Mouse (Mus musculus): ENCODE measurements around the gene Tnni1.
A peak's percentile ranks its signal among the peaks of the same experiment; 100 is the strongest.

Tnni1 gene

DNA sequence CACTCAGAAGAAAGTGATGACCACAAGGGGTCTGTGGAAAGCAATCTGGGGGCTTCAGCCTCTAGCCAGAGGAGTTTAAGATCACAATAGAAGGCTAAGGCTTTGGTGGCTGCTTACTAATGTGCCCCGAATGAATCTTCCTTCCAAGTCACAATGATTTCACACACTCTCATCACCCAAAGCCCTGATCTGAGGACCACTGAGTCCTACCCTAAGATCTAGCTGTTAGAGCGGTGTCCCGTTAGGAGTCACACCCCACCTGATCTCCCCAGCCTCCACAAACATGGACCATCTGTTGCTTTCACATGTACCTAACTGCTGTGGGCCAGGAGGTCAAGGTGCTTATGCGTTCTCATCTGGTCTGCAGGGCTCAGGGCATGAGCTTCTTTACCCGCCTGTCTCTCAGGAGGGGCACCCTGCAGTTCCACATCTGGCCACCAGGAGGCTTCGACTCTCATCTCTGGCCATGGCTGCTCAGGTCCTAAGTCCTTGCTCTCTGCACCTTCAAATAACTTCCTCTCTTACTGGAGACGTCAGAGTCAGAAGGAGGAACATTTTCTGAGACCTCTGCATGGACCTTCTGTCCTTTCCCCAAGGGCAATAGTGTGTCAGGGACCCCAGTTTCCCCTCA lies 31.9 kb downstream of the Tnni1 start:
- peak; percentile 88 for DNase-seq (ENCODE audit: low spot score)

DNA sequence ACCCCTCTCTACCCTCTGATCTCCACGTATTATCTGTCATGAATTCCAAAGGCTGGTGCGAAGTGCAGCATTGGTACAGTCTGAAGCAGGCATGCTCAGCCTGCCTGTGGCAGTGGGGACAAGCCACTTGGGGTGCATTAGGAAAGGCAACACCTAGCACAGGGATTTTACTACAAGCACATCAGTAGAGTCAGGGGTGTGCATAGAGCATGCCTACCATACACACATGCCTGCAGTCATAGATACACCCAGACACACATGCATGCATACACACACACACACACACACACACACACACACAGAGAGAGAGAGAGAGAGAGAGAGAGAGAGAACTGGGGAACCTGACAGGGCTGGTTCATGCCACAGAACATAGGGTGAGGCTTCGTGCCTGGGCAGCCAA lies 33.0 kb downstream of the Tnni1 start:
- no peak for DNase-seq (ENCODE audit: low spot score)

DNA sequence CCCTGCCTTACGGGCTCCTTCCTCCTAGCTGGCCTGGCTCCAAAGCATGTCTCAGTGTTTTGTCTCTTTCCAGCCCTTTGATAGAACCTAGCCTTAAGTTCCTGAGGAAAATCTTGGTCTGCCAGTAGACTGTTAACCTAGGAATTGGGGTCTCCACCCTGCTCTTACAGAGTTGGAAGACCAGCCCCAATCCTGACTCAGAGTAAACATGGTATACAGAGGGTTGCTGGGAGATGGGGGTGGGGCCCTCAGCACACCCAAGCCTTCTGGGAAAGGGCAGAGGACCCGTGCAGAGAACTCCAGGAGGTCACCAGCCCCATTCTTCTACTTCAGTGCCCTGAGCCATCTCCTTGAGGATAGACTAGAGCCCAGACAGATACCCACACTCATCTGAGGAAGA lies 33.4 kb downstream of the Tnni1 start:
- no peak for DNase-seq (ENCODE audit: low spot score)

DNA sequence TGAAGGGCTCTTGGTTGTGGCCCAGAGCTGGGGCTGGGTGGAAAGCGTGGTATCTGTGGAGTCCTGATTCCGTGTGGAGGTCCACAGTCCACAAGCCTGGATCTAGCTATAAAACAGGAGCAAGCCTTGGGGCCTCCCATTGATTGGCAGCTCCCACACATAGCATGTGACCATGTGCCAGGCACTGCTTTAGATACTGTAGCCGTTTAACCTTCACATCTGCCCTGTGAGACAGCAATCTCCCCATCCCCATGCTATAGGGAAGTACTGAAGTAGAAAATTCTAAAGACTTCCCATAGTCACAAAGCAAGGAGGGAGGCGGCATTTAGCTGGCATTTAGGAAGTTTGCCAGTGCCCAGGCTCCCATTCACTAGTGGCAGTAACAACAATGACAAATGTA lies 33.8 kb downstream of the Tnni1 start:
- DNase-seq (ENCODE audit: low spot score): no peak

DNA sequence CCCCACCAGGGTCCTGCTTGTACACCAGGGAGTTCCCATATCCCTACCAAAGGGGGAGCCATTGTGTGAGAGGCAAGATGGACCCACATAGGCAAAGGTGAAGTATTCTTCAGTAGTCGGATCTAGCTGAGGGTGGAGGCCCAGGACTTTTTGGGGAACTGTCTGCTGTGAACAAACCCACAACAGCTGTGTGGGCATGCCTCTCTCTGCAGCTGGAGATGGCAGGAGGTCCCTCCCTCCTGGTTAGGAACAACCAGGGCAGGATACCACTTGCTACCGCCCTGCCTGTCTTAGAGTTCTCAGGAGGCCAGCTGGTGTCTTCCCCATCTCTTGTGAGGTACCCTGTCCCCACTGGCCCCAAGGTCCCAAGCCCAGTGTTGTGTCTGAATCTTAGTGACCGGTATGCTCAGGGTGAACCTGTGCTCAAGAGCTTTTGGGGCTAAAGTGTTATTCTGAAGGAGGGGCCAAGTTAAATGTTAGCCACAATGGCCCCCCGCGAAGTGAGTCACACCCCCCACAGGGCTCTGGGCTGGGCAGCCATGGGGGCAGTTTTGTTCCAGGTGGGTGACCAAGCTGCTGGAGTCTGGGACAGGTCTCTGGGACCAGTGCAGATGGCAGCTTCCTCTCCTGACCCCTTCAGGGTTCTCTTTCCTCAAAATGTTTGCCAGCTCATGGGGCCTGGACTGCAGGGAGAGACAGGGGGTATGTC lies 34.6 kb downstream of the Tnni1 start:
- DNase-seq (ENCODE audit: low spot score): no peak

DNA sequence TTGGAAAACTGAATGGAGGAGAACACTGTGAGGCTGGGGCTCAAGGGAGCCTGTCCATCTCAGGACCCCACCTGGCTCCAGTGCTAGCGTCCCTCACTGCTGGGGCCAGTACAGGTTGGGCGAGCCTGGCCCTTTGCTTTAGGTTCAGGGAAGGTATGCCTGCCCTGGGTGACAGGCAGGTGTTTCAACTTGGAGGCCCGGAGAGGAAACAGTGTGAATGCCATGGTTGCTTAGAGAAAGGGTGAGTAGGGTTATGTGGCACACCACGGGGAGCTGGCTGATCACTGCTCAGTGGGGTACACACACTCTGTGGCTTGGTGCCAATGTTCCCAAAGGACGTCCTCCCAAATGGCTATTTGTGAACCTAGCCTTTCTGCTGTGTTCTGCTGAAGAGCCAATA lies 35.3 kb downstream of the Tnni1 start:
- DNase-seq (ENCODE audit: low spot score): no peak

DNA sequence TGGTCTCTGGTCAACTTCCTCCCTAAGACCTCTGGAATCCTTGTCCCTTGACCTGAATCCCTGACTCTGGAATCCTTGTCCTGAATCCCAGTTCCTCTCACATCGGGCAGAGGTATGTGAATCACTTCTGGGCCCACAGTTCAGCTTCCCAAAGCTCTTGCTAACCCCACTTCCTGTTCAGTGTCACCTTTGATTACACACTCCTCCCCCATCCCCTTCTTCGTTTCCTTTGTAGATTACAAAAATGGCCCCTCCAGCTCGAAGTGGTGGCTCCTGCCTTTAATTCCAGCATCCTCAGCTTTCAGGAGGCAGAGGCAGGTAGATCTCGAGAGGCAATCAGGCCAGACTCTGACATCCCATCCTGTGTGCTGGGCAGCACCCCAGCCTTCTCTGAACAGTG lies 38.4 kb downstream of the Tnni1 start:
- no peak for DNase-seq (ENCODE audit: low spot score)

DNA sequence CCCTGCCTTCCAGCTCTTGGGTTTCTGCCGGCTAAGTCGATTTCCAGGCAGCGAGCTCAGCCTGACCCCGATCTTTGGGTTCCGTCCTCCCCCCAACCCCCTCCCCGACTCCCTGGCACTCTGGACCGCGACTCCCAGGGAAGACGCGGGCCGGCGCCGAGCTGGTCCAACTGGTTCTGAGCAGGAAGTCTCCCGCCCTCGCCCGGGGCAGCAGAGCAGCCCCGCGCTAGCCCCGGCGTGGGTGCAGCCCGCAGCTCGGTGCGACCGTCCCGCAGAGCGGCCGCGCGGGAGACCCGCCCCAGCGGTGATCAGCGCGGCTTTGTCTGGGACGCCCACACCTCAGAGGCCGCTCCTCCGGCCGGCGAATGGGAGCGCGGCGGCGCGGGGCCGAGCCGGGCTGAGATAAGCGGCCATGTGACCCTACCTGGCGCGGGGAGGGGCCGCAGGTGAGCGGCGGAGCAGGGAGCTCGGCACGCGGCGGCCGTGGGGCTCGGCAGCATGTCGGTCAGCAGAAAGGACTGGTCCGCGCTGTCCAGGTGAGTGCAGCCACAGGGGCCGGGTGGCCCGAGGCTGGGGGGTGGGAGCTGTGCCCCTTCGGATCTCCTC lies 39.4 kb downstream of the Tnni1 start, which contains the start of gene Lad1:
TSS of gene Lad1 (plus strand) at position 118 of the 606 bp plus-strand sequence.
- DNase-seq (ENCODE audit: low spot score): peak; percentile 67

DNA sequence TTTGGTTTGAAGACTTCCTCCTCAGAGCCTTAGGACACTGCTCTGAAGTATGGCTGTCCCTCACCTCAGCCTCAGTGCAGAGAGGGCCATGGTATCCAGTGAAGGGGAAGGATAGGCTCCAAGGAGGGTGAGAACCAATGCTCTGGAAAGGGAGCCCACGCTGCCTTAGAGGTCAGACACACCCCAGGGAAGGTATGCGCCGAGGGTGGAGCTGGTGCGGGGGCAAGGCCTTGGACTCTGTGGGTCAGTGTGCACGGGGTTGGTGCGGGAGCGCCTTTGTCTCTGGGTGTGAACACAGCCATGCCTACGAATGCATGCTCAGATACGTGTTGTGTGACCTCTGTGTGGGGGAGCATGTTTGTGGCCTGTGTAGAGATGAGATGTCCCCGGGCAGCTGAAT lies 40.8 kb downstream of the Tnni1 start:
- no peak for DNase-seq (ENCODE audit: low spot score)

DNA sequence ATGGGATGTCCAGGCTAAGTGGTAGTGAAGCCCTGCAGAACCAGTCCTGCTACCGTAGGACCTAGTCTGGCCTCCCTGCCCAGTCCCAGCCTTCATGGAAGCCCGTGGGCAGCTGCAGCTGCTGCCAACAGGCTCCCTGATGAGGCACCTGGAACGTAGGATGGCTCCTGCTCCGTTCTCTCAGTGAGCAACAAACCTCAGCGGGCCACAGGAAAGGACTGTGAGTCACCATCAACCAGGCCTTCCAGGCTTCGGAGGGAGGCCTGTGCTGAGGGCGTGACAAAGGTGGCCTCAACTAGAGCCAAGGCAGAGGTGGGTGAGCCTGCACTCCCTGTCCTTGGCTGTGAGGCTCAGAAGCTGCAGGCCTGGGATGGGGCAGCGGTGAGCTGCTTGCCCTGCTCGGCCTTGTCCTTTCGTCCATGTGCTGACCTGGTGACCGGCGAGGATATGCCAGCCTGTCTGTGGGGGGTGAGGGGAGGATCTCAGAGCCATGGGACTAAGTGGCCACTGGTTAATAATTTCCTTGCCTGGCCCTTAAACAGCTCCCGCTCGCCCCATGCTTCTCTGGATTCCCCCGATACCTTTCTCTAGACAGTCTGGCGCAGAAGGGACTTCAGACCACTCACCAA lies 41.6 kb downstream of the Tnni1 start:
- no peak for DNase-seq (ENCODE audit: low spot score)

DNA sequence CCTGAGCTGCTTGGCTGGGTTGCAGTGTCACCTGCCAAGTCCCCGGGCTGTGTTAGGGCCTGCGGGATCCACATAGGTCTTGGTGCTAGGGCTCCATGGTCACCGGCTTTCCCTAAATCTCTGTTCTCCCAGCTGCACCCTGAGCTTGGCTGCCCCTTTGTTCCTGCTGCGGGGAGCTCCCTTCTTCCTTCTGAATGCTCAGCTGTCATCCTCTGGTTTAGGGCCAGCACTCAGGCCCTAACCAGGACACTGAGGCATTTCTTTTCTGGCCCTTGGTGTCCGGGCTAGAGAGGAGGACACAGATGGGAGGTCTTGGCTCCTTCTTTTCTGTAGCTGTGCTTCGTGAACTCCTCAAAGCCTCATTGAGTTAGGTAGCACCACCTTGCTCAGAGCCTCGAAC lies 42.5 kb downstream of the Tnni1 start:
- no peak for DNase-seq (ENCODE audit: low spot score)

DNA sequence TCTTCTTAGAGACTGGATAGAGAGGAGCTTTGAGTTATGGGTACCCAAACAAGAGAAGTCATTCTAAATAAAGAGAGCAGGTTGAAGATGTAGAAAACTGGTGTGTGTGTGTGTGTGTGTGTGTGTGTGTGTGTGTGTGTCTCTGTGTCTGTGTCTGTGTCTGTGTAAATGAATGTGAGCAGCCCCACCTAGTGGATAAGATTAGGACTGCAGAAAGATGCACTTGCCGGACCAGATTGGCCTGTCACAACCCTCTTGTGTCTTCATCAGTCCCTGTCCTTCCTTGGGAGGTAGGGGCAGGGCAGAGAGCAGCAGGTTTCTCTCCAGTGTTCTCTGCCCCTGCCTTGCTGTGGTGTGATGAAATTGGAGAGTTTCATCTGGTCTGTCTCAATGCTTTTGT lies 49.7 kb downstream of the Tnni1 start:
- DNase-seq (ENCODE audit: low spot score): no peak

DNA sequence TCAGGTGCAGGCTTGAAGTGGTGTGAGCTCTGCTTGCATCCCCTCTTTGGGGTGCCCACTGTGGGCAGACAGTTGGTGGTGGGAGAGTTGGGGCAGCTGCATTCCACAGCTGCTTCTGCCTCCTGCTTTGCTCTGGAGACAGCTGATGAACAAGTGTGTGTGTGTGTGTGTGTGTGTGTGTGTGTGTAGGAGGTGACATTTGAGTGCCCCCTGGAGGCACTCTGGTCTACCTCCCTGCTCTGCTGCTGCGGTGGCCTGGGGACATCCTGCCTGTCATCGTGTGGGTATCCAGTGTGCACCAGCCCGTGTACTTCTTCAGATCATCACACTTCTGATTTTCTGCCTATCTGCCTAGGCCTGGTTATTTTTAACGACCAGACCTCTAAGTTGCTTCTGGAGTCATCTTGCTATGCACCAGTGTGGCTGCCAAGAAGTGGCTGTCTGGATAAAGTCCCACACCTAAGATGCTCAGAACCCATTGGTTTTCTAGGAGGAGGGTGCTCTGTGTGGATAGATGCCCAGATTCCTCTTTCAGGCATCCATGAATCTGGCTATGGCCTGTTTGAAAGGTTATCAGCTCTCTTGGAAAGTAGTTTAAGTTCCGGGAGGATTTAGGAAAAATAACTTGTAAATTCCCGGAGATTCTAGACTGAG lies 55.1 kb downstream of the Tnni1 start:
- DNase-seq (ENCODE audit: low spot score): no peak

DNA sequence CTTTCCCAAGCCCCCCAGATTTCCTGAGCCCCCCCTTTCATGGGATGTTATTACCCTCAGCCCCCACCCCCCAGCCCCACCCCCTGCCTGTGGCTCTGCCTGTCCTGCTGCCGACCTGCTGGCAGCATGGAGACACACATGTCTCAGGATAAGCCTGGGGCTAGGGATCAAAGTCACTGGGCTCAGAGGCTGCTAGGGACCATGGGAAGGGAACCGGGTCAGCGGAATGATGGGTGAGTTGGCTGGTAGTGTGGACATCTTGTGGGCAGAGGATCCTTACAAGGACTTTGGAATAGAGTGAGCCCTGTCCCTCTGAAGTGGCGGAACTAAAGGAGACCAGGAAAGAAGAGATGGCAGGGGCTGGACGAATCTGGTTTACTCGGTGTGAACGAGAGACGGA lies 55.7 kb downstream of the Tnni1 start:
- DNase-seq (ENCODE audit: low spot score): no peak

DNA sequence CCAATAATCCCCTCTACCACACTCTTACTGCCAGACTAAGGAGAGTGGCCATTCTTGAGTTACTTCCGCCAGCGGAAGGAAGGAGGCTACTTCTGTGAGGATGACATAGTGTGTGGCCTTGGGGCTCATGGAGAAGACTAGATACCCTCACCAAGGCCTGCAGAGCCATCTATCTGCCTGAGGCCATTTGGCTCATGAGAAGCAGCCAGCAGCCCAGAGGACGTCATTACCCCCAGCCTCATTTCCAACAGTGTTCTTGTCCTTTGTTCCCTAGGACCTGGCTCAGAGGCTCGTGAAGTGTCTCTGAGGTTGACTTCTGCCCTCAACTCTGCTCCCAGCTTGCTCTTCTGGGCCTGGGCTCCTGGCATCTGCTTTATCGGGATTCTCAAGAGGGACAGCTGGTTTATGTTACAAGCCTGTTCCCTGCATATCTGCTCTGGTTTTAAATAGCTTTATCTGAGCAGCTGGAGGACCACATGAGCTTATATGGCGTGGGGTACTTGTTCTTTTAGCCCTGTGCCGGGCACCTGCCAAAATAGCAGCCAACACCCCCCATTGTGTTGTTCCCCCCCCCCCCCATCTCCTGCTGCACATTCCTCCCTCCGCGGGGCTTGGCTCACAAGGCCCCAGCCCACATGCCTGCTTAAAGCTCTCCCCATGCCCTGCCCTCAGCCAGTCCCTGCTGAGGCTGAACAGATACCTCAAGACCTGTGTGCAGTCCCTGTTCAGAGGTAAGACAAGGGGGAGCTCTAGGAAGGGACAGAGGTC lies 56.7 kb downstream of the Tnni1 start, which contains the start of gene Tnnt2:
TSS of gene Tnnt2 (plus strand) at position 639 of the 768 bp plus-strand sequence.
- DNase-seq (ENCODE audit: low spot score): no peak

DNA sequence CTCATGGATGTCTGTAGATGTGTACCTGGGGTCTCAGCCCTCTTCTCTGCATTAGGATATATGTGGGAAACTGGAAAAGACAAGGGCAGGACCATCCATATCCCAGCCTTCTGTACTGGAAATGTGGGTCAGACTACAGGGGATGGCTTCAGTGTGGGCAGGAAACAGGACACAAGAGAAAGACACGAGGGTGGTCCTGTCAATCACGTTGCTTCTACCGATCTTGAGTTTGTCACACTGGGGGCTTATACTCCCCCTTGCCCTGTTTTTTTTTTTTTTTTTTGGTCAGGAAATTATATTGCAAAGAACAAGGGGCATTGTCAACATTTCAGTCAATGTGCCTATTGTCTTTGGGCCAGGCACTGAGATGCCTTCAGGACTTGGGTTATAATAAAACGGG lies 59.4 kb downstream of the Tnni1 start:
- DNase-seq (ENCODE audit: low spot score): no peak

DNA sequence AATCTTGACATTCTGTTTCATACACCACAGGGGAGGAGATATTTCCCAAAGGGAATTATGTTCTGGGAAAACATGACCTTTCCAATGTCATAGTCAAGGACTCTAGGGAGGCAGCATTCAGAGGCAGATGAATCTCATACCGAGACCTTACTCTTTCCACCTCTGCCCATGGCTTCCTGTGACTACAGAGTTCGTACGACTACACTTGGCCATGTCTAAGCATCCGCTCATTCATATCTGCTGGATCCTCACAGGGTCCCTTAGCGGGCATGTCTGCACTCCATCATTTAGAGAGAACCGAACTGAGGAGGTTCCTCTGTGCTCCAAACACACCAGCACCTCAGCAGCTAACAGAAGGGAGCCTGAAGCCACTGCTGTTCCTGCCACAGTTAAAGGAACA lies 59.8 kb downstream of the Tnni1 start:
- no peak for DNase-seq (ENCODE audit: low spot score)

DNA sequence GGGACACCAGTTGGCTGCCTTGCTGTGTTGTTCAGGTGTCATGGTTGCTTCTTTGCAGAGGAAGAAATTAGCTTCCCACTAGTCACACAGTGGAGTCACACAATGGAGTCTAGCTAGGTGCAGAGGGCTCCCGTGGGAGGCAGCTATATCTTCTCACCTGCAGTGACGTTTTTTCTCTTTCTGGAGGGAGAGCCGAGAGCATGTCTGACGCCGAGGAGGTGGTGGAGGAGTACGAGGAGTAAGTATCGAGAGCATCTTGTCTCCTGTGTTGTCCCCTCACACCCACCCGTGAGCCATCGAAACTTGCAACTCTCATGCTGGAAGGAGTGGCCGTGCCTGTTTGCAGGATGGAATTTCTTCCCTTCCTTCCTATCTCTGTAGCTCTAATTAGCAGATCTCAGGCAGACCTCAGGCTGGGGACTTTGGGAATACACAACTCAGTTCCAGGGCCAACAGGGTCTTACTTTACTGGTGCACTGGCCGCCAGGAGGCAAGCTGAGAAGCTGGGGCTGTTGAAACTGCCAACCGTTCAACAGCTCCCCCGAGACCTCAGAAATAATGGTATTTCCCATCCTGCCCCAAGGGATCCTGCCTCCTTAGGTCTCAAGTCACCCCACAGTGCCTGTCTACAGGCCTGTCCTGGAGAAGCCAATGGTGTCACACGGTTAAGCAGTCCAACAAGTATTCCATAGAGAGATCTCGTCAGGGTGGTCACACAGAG lies 61.6 kb downstream of the Tnni1 start:
- no peak for DNase-seq (ENCODE audit: low spot score)

DNA sequence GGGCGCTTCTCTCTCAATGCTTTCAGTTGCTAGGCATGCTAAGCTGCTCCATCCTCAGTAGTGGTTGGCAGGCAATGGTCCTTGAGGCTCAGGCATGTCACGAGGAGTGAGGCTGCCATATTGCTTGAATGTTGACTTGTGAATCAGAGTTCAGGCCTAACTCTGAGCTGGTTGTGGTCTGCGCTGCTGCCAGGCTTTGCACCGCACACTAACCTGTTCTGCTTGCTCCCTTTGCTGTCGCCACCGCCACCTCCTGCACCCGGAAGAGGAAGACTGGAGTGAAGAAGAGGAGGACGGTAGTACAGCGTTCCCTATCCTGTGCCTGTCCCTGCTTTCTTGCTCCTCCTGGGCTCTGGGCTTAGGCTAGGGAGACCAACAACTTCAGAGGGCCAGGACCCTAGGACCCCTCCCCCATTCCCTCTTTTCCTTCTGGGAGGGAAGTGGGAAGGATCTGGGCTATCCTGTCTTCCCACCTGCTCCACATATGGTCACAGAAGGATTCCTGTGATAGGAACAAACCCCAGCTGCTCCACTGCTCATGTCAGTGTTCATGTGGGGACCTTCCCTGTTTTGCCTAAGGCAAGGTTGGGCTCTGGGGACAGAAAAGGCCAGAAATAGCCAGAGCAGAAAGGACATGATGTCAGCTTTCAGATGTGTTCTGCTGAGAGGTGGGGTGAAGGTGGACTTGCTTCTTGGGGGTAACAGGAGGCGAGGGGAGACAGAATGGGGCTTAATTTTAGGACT lies 64.5 kb downstream of the Tnni1 start:
- no peak for DNase-seq (ENCODE audit: low spot score)

DNA sequence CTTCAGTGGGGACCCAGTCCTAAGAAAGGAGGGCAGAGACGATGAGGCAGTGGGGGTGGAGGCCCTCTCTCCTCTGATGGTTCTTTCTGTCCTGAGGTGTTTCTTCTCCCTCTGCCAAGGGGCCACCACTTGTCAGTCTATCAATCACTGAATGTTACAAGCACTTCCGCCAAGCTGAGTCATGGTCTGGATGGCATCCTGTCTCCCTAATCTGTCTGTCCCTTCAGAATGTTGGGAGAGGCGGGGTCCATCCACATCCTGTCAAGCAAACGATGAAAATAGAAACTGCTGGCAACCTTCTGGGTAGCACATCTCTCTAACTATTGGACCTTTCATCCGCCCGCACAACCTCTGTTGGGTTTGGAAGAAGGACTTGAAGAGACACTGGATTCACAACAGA lies 65.2 kb downstream of the Tnni1 start:
- no peak for DNase-seq (ENCODE audit: low spot score)
